Mouse (Mus musculus): ENCODE measurements around the gene Nhej1. TPM values are rescaled to one million over a fixed set of nuclear protein-coding genes. Genes with fewer than 3 reads are reported as not detected.

Nhej1 gene
- polyA plus RNA-seq, 1 experiment, result 2.8 TPM

DNA sequence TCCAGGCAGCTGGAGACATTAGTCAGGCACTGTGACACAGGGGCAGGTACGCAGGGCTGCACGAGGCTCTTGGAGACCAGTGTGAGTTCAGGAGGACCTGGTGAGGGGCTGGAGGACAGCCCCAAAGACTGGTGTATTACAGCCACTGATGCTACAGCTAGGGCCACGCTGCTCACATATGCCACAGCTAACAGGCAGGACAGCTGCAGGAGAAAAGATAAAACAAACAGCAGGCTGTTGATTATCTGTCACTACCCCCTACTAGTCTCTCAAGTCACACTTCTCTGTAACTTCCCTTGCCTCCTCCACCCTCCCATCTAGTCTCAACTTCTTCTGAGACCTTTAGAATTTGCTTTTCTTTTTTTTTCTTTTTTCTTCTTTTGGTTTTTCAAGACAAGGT lies 11.7 kb upstream of the Nhej1 start:
- TF ChIP-seq CTCF (IDR thresholded peaks at IDR 0.05; ENCODE audit: borderline replicate concordance, insufficient read depth, low read depth, low read length), result no peak
- WGBS, result 82% methylated on average over 3 of the region's 3 CpGs

GRCm38 (mm10) chr1:75136293-75136692 lies 11.3 kb upstream of the Nhej1 start:
- H3K27me3 ChIP-seq (ENCODE audit: control insufficient read depth, insufficient read depth, low read length), result no peaks in the 10 kb centered on the region
- no peak overlapping the region for H3K4me3 ChIP-seq (replicated peaks; ENCODE audit: insufficient read depth, low read depth, low read length)
- H3K27ac ChIP-seq (ENCODE audit: insufficient read depth, low read length), result no peak overlapping the region
- TF ChIP-seq POLR2A (IDR thresholded peaks at IDR 0.05; ENCODE audit: borderline replicate concordance, insufficient read depth, low read length) (no peak), CTCF (IDR thresholded peaks at IDR 0.05; ENCODE audit: borderline replicate concordance, insufficient read depth, low read depth, low read length) (no peak)
- DNase-seq, result no peak
- H3K4me1 ChIP-seq (ENCODE audit: control insufficient read depth, insufficient read depth, low read length), result no peaks in the 10 kb centered on the region
- WGBS, result 85% methylated on average over 6 of the region's 6 CpGs

More for the DNA sequence above, 11.7 kb upstream of the Nhej1 start:
- H3K27ac ChIP-seq (ENCODE audit: insufficient read depth, low read length), result no peak overlapping the region
- no peak for DNase-seq
- H3K4me1 ChIP-seq (ENCODE audit: control insufficient read depth, insufficient read depth, low read length), result no peaks in the 10 kb centered on the region
- H3K4me3 ChIP-seq (replicated peaks; ENCODE audit: insufficient read depth, low read depth, low read length), result no peak overlapping the region
- H3K27me3 ChIP-seq (ENCODE audit: control insufficient read depth, insufficient read depth, low read length), result no peaks in the 10 kb centered on the region

DNA sequence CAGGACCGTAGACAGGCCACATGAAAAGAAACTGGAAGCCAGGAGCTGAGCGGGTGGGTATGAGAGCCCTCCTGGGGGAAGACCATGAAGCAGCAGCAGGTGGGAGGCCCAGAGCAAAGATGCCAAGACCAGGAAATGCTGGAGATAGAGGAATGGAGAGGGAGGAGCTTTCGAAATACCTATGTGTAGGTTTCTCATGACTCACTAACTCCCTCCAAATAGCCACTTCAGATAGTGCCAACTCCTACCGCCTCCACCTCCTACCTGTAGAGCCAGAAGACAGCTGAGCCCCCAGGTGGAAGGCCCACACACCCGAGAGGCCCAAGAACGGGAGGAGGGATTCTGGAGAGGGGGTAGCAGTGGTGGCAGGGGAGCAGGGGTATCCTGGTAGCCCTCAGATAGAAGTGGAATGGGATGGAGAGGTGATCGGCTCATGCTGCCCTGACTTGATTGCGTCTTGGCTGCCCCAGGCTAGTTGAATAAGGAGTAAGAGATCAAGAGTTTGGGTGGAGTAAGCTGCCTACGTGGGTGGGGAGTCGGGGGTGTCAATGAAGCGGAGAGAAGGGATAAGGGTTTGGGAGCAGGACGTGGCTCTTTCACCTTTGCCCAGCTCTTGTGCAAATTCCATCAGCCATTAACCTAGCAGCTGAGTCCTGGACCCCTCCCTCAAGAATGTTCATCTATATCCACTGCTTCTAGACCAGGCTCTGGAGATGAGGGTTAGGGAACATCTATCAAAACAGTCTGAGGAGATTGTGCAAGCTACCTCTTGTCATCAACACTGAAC lies 8.6 kb upstream of the Nhej1 start, which contains the start of gene Slc23a3:
Gene Slc23a3 (minus strand): TSS at position 470 of the 787 bp plus-strand sequence.
- Histone ChIP-seq H3K27ac (ENCODE audit: insufficient read depth, low read length) (no peak within 1 kb of the TSS), H3K27me3 (ENCODE audit: control insufficient read depth, insufficient read depth, low read length) (no peaks in the 10 kb centered on the region), H3K4me1 (ENCODE audit: control insufficient read depth, insufficient read depth, low read length) (no peaks in the 10 kb centered on the region), H3K4me3 (replicated peaks; ENCODE audit: insufficient read depth, low read depth, low read length) (no peak within 1 kb of the TSS)
- no peak for TF ChIP-seq CTCF (IDR thresholded peaks at IDR 0.05; ENCODE audit: borderline replicate concordance, insufficient read depth, low read depth, low read length)
- 64% methylated on average over 12 of the region's 12 CpGs for WGBS
- no peak for DNase-seq

DNA sequence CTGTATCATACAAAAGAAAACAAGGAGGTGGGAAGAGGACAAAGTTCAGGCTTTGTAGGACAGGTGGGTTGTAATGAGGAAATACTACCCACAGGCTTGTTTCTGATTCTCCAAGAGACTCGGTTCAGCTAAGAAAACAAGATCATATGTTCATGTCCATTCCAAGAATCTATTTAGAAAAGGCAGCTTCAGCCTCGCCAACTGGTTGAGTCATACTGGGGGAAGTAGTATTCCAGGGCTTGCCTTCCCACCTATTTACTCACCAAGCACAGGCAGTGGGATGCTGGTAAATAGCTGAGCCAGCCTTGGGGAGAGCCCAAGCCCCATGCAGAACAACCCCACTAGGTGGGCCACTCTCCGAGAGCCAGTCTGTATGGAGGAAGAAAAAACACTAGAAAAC lies 3.6 kb upstream of the Nhej1 start:
- DNase-seq, result no peak
- Histone ChIP-seq H3K27ac (ENCODE audit: insufficient read depth, low read length) (no peak overlapping the region), H3K4me1 (ENCODE audit: control insufficient read depth, insufficient read depth, low read length) (no peaks in the 10 kb centered on the region), H3K4me3 (replicated peaks; ENCODE audit: insufficient read depth, low read depth, low read length) (no peak overlapping the region), H3K27me3 (ENCODE audit: control insufficient read depth, insufficient read depth, low read length) (no peaks in the 10 kb centered on the region)
- TF ChIP-seq POLR2A (IDR thresholded peaks at IDR 0.05; ENCODE audit: borderline replicate concordance, insufficient read depth, low read length) (no peak), CTCF (IDR thresholded peaks at IDR 0.05; ENCODE audit: borderline replicate concordance, insufficient read depth, low read depth, low read length) (no peak)
- 71% methylated on average over 3 of the region's 3 CpGs for WGBS

DNA sequence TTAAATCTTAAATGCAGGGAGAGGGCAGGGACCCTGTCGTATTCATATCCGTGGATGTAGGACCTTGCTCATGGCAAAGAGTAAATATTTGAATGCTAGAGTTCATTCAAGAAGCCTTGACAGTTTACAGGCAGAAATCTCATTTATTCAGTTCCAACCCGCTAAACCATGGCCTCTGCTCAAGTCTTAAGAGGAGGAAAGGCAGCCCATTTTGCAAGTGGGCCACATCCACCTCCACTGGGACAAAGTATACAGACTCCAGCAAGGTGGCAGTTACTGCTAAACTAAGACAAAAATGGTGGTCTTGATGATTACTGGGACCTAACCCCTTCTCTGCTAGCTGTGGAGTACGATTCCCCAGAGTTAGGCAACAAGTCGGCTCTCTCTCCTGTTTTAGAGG lies 418 bp upstream of the Nhej1 start:
- 44% methylated on average over 5 of the region's 5 CpGs for WGBS
- no peak for DNase-seq
- H3K27ac ChIP-seq (ENCODE audit: insufficient read depth, low read length), result no peak overlapping the region; the same call in 1 of the 2 replicates
- no peaks in the 10 kb centered on the region for H3K4me1 ChIP-seq (ENCODE audit: control insufficient read depth, insufficient read depth, low read length)
- peak overlapping the region; percentile 98 for H3K4me3 ChIP-seq (replicated peaks; ENCODE audit: insufficient read depth, low read depth, low read length)
- no peak for TF ChIP-seq CTCF (IDR thresholded peaks at IDR 0.05; ENCODE audit: borderline replicate concordance, insufficient read depth, low read depth, low read length)
- TF ChIP-seq POLR2A (IDR thresholded peaks at IDR 0.05; ENCODE audit: borderline replicate concordance, insufficient read depth, low read length), result no peak
- H3K27me3 ChIP-seq (ENCODE audit: control insufficient read depth, insufficient read depth, low read length), result no peaks in the 10 kb centered on the region

DNA sequence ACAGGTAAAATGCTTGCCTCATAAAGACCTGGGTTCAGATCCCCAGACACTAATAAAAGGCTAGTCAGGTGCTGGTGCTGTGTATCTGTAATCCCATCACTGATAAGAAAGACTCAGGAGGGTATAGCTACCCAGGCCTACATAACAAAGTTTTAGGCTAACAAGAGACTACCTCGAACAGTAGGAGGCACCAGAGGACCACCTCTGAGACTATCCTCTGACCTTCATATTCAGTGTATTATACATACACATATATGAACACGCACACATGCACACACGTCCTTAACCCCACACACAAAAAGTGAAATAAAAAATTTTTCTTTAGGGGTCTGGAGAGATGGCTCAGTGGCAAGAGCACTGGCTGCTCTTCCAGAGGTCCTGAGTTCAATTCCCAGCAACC lies 2.8 kb downstream of the Nhej1 start:
- no peak overlapping the region for H3K4me3 ChIP-seq (replicated peaks; ENCODE audit: insufficient read depth, low read depth, low read length)
- WGBS, result 93% methylated on average over 3 of the region's 3 CpGs
- no peak for TF ChIP-seq POLR2A (IDR thresholded peaks at IDR 0.05; ENCODE audit: borderline replicate concordance, insufficient read depth, low read length)
- DNase-seq, result no peak
- H3K27me3 ChIP-seq (ENCODE audit: control insufficient read depth, insufficient read depth, low read length), result no peaks in the 10 kb centered on the region
- H3K27ac ChIP-seq (ENCODE audit: insufficient read depth, low read length), result no peak overlapping the region
- H3K4me1 ChIP-seq (ENCODE audit: control insufficient read depth, insufficient read depth, low read length), result no peaks in the 10 kb centered on the region

- WGBS, result 35% methylated on average over 4 of the region's 4 CpGs
- H3K27ac ChIP-seq (ENCODE audit: insufficient read depth, low read length), result no peak overlapping the region
- no peaks in the 10 kb centered on the region for H3K4me1 ChIP-seq (ENCODE audit: control insufficient read depth, insufficient read depth, low read length)
- H3K4me3 ChIP-seq (replicated peaks; ENCODE audit: insufficient read depth, low read depth, low read length), result no peak overlapping the region
- no peak for TF ChIP-seq CTCF (IDR thresholded peaks at IDR 0.05; ENCODE audit: borderline replicate concordance, insufficient read depth, low read depth, low read length)
- no peak for TF ChIP-seq POLR2A (IDR thresholded peaks at IDR 0.05; ENCODE audit: borderline replicate concordance, insufficient read depth, low read length)
- no peaks in the 10 kb centered on the region for H3K27me3 ChIP-seq (ENCODE audit: control insufficient read depth, insufficient read depth, low read length)
- DNase-seq, result peak; percentile 7 to 10
These were observed 72.9 kb downstream of the Nhej1 start for GRCm38 (mm10) chr1:75052091-75052490.

- no peak for DNase-seq
- no peak for TF ChIP-seq POLR2A (IDR thresholded peaks at IDR 0.05; ENCODE audit: borderline replicate concordance, insufficient read depth, low read length)
- TF ChIP-seq CTCF (IDR thresholded peaks at IDR 0.05; ENCODE audit: borderline replicate concordance, insufficient read depth, low read depth, low read length), result no peak
- no peaks in the 10 kb centered on the region for H3K27me3 ChIP-seq (ENCODE audit: control insufficient read depth, insufficient read depth, low read length)
- no peak overlapping the region for H3K27ac ChIP-seq (ENCODE audit: insufficient read depth, low read length)
- H3K4me3 ChIP-seq (replicated peaks; ENCODE audit: insufficient read depth, low read depth, low read length), result no peak overlapping the region
- H3K4me1 ChIP-seq (ENCODE audit: control insufficient read depth, insufficient read depth, low read length), result no peaks in the 10 kb centered on the region
- WGBS, result 80% methylated on average over 7 of the region's 7 CpGs
These were observed 73.6 kb downstream of the Nhej1 start for GRCm38 (mm10) chr1:75051428-75051827.

Data from cerebellum, adult 2 months (tissue).